Mouse (Mus musculus) C2C12 (cell line): ENCODE measurements around the gene Fxyd5. TPM values are rescaled to one million over a fixed set of nuclear protein-coding genes. Genes with fewer than 3 reads are reported as not detected.

Experiments
- H3K27me3 ChIP-seq: one replicate; pipeline ENCODE4 v1.6.1; 2011; ENCODE audit not compliant: control insufficient read depth, insufficient read depth, insufficient read length
- H3K36me3 ChIP-seq: one replicate; pipeline ENCODE4 v1.6.1; 2011; ENCODE audit not compliant: control insufficient read depth, insufficient read depth
- H3K4me3 ChIP-seq: one replicate; pipeline ENCODE4 v1.5.1; 2011; ENCODE audit warnings: mild to moderate bottlenecking, control low read depth; ENCODE audit not compliant: poor library complexity, insufficient read depth, severe bottlenecking
- H3K79me2 ChIP-seq: one replicate; pipeline ENCODE4 v1.6.1; 2011; ENCODE audit not compliant: control insufficient read depth, insufficient read depth
- H3K79me3 ChIP-seq: one replicate; pipeline ENCODE4 v1.6.1; 2011; ENCODE audit warnings: low read depth, control low read depth
- H3ac ChIP-seq: one replicate; pipeline ENCODE3; 2011; ENCODE audit warnings: low read depth; ENCODE audit not compliant: control insufficient read depth, insufficient read length
- CEBPB ChIP-seq: IDR thresholded peaks from one replicate; pipeline ENCODE4 v1.6.1; 2011; ENCODE audit warnings: low read depth, mild to moderate bottlenecking, control low read depth, moderate library complexity
- CTCF ChIP-seq: IDR thresholded peaks from one replicate; pipeline ENCODE4 v1.5.1; 2011; ENCODE audit not compliant: control insufficient read depth, insufficient read depth, insufficient read length
- FOSL1 ChIP-seq: IDR thresholded peaks from one replicate; pipeline ENCODE4 v1.8.0; 2011; ENCODE audit warnings: mild to moderate bottlenecking, low read length; ENCODE audit not compliant: poor library complexity, insufficient read depth, severe bottlenecking
- MAX ChIP-seq: IDR thresholded peaks from one replicate; pipeline ENCODE4 v1.6.1; 2011; ENCODE audit warnings: mild to moderate bottlenecking, control low read depth
- MYOD1 ChIP-seq: IDR thresholded peaks from one replicate; pipeline ENCODE4 v1.6.1; 2011; ENCODE audit warnings: low read depth; ENCODE audit not compliant: control insufficient read depth, insufficient read length
- MYOG ChIP-seq: IDR thresholded peaks from one replicate; pipeline ENCODE4 v1.6.1; 2011; ENCODE audit not compliant: control insufficient read depth, insufficient read length; ENCODE audit errors: extremely low read depth
- USF1 ChIP-seq: IDR thresholded peaks from one replicate; pipeline ENCODE4 v1.6.1; 2011; ENCODE audit warnings: low read depth, mild to moderate bottlenecking, control low read depth, moderate library complexity
- polyA plus RNA-seq: library from polyadenylated mRNA; unstranded; fragments of >200 nt; fragmentation: generic; extraction: Trizol; gene quantifications from one replicate; pipeline ENCODE4 v1.2.1, GENCODE M21; 2012; ENCODE audit warnings: missing spikeins

The Fxyd5 gene
- polyA plus RNA-seq, 1 experiment: 103 TPM

DNA sequence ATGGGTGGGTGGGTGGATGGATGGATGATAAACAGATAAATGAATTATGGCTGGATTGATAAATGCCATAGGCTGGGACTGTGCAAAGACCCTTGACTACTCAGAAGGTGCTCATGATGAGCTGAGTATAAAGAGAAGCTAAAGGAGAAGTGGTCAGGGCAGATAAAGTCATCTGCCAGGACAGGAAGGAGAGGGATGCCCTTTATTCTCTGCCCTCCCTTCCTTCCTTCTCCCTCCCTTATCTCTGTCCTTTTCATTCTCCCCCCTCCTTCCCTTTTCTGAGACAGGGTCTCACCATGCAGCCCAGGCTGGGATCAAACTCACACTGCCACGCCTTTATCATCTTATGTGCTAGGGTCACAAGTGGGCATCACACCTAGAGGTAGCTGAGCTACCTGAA, 34.5 kb downstream of the Fxyd5 start:
- no peak overlapping the region for H3ac ChIP-seq
- TF ChIP-seq USF1 (no peak), FOSL1 (no peak), CTCF (no peak), MAX (no peak), MYOD1 (no peak), MYOG (no peak), CEBPB (no peak)
- H3K79me2 ChIP-seq: no peaks in the 10 kb centered on the region

DNA sequence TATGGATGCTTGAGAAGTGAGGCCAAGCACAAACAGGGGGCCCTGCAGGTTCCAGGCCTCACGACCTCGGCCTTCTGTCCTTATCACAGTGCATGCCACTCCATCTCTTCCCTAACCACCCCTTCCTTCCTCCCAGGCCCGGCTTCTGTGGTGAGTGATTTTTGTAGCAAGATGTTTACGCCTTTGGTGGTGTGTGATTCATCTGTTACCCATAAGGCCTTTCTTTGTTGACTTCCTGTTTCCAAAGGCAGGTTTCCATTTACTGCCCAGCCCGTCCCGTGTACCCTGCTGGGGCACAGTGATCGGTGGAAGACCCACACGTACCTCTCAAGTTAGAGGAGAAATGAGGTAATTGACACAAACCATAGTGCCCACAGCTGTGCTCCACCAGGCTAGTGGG, 39.6 kb downstream of the Fxyd5 start:
- H3K79me2 ChIP-seq: no peaks in the 10 kb centered on the region
- no peaks in the 10 kb centered on the region for H3K27me3 ChIP-seq
- H3ac ChIP-seq: no peak overlapping the region
- H3K79me3 ChIP-seq: no peaks in the 10 kb centered on the region
- no peak for TF ChIP-seq MYOG
- no peak for TF ChIP-seq CTCF
- no peak for TF ChIP-seq FOSL1
- no peak for TF ChIP-seq MYOD1
- no peak for TF ChIP-seq CEBPB
- TF ChIP-seq MAX: no peak
- no peak for TF ChIP-seq USF1
- no peak overlapping the region for H3K4me3 ChIP-seq
- no peaks in the 10 kb centered on the region for H3K36me3 ChIP-seq

More for the DNA sequence above, 34.5 kb downstream of the Fxyd5 start:
- Histone ChIP-seq H3K36me3 (no peaks in the 10 kb centered on the region), H3K4me3 (no peak overlapping the region), H3K27me3 (no peaks in the 10 kb centered on the region), H3K79me3 (no peaks in the 10 kb centered on the region)

GRCm38 (mm10) chr7:31000505-31001020, 41.7 kb downstream of the Fxyd5 start:
- Histone ChIP-seq H3K36me3 (no peaks in the 10 kb centered on the region), H3K4me3 (no peak overlapping the region), H3K79me3 (no peaks in the 10 kb centered on the region), H3ac (no peak overlapping the region), H3K79me2 (no peaks in the 10 kb centered on the region), H3K27me3 (no peaks in the 10 kb centered on the region)
- TF ChIP-seq MYOG: no peak
- no peak for TF ChIP-seq FOSL1
- no peak for TF ChIP-seq MAX
- no peak for TF ChIP-seq USF1
- TF ChIP-seq CEBPB: no peak
- no peak for TF ChIP-seq MYOD1
- TF ChIP-seq CTCF: no peak

DNA sequence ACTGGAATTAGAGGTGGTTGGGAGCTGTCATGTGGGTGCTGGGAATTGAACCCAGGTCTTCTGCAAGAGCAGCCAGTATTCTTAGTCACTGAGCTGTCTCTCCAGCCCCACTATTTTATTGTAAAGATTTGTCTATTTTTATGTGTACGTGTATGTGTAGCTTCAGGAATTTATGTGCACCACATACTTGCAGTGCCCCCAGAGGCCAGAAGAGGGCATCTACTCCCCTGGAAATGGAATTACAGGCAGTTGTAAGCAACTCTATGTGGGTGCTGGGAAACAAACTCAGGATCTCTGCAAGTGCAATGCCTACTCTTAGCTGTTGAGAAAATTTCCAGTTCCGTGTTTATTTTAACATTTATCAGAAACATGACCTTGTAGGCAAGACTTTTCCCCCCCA, 45.8 kb downstream of the Fxyd5 start:
- no peak for TF ChIP-seq MYOG
- Histone ChIP-seq H3K79me3 (no peaks in the 10 kb centered on the region), H3K27me3 (peaks cover 6% of the 10 kb centered on the region), H3K36me3 (no peaks in the 10 kb centered on the region), H3ac (no peak overlapping the region), H3K79me2 (no peaks in the 10 kb centered on the region), H3K4me3 (no peak overlapping the region)

GRCm38 (mm10) chr7:30993986-30994385, 48.3 kb downstream of the Fxyd5 start:
- Histone ChIP-seq H3ac (no peak overlapping the region), H3K27me3 (peaks cover 14% of the 10 kb centered on the region), H3K4me3 (no peak overlapping the region), H3K36me3 (no peaks in the 10 kb centered on the region), H3K79me2 (no peaks in the 10 kb centered on the region), H3K79me3 (no peaks in the 10 kb centered on the region)
- TF ChIP-seq CEBPB: no peak
- TF ChIP-seq MYOD1: no peak
- TF ChIP-seq MYOG: no peak
- TF ChIP-seq CTCF: no peak
- TF ChIP-seq USF1: no peak
- TF ChIP-seq MAX: no peak
- TF ChIP-seq FOSL1: no peak

- Histone ChIP-seq H3K27me3 (peaks cover 17% of the 10 kb centered on the region), H3K79me3 (no peaks in the 10 kb centered on the region), H3K4me3 (no peak overlapping the region), H3K36me3 (no peaks in the 10 kb centered on the region), H3ac (no peak overlapping the region), H3K79me2 (no peaks in the 10 kb centered on the region)
- peak; percentile 6 for TF ChIP-seq USF1
- TF ChIP-seq CTCF: no peak
Observed at GRCm38 (mm10) chr7:30992148-30992547, 50.1 kb downstream of the Fxyd5 start.
